Mouse (Mus musculus): ENCODE results near the gene Trim2.

The Trim2 gene

GRCm38 (mm10) chr3:84154721-84155141, 151.9 kb downstream of the Trim2 start:
- no peak for DNase-seq (ENCODE audit: extremely low spot score, low spot score)

DNA sequence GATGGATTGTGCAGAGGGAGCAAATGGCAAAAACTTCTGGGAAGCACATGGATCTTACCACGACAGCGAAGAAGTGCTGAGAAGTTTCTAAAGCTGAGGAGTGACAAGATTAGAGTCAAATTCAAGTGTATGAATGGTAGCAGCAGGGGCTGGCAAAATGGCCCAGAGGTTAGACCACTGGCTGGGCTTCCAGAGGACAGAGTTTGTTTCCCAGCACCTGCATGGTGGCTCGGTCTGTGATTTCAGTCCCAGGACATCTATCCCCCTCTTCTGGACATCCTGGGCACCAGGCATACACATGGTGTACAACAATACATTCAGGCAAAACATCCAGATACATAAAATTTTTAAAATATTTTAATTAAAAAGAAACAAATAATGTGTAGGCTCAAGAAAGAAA, 156.8 kb downstream of the Trim2 start:
- DNase-seq (ENCODE audit: extremely low spot score, low spot score): no peak

DNA sequence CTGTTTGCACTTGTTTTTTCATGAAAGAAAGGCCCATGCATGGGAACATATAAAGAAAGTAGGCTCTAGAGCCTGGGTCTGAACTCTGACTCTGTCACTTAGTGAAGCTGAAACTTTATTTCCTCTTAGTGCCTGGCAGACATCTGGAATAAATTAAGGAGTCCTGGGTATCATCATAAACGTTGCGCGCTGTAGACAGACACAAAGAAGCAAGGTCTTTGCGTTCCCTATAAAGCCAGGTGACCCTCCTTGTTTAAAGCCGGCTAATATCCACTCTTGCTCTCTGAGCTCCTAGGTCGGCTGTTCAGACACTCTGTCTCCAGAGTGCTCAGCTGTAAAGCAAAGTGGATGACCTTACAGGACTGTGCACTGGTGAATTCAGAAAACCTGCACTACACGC, 165.7 kb downstream of the Trim2 start:
- no peak for DNase-seq (ENCODE audit: extremely low spot score, low spot score)

DNA sequence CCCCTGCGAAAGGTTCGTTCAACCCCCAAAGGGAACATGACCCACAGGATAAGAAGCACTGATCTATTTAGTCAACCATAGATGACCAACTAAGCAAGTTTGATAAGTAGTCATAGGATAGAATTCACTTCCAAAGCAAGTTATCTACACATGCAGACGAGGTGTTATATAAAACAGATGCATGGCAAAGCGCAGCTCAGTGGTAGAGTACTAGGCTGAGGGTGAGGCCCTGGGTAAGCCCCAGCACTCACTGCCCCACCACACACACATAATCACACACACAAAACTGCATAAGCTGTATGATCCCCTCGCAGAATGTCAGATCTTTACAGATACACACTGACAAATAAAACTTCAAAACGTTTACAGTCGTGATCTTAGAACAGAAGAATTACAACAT, 170.2 kb downstream of the Trim2 start:
- no peak for DNase-seq (ENCODE audit: extremely low spot score, low spot score)

DNA sequence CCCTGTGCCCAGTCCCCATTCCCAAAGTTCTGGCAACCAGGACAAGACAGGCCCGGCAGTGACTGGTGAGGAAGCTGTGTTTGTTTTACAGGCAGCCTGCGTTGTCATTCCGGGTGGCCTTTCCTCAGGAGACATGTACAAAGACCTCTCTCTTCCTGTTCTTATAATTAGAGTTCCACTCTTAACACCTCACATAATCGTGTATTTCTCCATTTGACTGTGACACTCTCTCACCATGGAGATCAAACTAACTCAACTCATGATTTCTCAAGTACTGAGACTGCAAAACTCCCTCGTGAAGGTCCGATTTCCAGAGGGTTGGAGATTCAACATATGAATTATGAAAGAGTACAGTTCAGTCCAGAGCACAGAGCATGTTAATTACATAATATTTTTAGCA, 170.7 kb downstream of the Trim2 start:
- DNase-seq (ENCODE audit: extremely low spot score, low spot score): no peak

DNA sequence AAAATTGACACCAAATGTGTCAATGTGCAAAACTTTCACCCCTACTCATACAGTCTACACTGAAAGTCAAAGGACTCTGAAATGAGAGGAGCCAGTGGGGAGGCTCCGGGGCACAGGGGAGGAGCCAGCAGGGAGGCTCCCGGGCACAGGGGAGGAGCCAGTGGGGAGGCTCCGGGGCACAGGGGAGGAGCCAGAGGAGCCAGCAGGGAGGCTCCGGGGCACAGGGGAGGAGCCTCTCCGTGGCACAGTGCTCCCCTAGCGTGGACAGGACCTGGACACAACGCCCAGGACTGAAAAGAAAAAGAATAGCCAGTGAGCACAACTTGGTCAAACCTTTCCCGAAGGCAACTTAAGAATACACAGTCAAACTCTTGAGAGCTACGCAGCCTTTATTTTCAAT, 171.3 kb downstream of the Trim2 start:
- DNase-seq (ENCODE audit: extremely low spot score, low spot score): no peak

DNA sequence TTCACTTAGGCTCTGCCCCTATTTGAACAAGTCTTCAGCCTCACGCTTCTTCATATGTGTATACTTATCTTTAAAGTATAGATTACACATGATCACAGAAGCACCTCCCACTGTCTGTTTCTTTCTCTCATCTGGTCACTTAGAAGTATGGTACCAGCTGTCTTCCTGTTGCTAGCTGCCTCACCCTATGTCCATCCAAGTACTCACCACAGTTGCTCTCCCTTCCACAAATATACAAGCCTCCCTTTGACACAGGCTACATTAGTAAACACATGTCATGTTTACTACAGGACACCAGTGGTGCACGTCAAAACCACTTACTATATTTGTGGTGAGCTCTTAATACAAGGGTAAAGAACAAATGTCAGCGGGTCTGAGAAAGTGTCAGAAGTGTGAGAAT, 175.3 kb downstream of the Trim2 start:
- DNase-seq (ENCODE audit: extremely low spot score, low spot score): no peak

- no peak for DNase-seq (ENCODE audit: extremely low spot score, low spot score)
These were observed 175.9 kb downstream of the Trim2 start for GRCm38 (mm10) chr3:84130776-84131175.

- DNase-seq (ENCODE audit: extremely low spot score, low spot score): no peak
These were observed 177.5 kb downstream of the Trim2 start for GRCm38 (mm10) chr3:84128871-84129870.

GRCm38 (mm10) chr3:84127431-84127830, 179.2 kb downstream of the Trim2 start:
- DNase-seq (ENCODE audit: extremely low spot score, low spot score): no peak

- DNase-seq (ENCODE audit: extremely low spot score, low spot score): no peak
These were observed 180.0 kb downstream of the Trim2 start for GRCm38 (mm10) chr3:84126721-84127120.

GRCm38 (mm10) chr3:84125704-84126289, 180.9 kb downstream of the Trim2 start:
- no peak for DNase-seq (ENCODE audit: extremely low spot score, low spot score)

DNA sequence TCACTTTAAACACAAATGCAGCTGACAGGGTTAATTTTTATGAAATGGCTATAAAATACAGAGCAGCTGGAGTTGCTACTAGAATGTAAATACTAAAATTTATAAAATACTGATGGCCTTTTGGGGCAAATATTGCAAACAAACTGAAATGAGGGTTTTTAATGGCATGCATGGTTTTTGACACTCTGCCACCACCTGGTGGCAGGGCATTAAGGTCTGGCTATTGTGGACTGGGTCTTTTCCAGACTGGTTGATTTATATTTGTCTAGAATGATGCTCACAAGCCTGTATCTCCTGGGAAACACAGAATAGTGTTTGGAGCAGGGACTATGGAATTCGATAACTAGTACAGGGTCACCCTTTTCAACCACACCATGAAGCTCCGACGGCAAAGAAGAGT, 183.2 kb downstream of the Trim2 start:
- no peak for DNase-seq (ENCODE audit: extremely low spot score, low spot score)

DNA sequence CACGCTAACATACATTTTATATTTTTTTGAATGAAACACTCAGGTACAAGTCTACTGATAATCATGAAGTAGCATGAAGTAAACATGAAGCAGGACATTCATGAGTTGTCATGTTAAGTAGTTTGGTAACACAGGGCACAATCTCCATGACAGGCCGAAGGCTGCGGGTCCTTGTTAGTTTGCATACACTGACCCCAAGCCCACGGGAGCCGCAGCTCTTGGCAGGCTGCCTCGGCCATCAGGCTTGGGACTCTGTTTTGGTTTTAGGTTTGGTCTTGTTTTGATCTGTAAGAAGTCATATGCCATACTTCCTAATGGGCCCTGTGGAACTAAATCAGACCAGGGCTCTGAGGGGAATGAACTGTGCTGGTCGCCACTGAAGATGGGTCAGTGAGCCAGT, 188.0 kb downstream of the Trim2 start:
- no peak for DNase-seq (ENCODE audit: extremely low spot score, low spot score)

GRCm38 (mm10) chr3:84118178-84118577, 188.5 kb downstream of the Trim2 start:
- no peak for DNase-seq (ENCODE audit: extremely low spot score, low spot score)
